Comparison of ENCODE assay signal across 20 mouse cellular contexts in the genomic region with DNA sequence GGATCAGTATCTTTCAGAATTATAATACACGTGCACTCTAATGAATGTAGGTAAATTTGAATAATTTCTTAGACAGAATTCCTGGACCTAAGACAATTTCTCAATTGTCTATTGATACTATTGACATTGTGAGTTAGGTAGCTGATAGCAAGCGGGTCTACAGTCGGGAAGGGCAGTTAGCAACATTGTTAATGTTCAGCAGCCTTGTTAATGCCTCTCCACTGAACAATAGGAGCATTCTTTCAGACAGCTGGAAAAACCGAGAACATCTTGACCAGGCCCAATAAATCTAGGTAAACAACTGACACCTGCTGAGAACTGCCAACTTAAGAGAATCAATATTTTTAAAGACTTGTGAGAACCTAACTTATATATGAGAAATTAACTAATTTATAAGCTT.
"Had no signal": no experiment of that assay in that cellular context is flagged by ENCODE, and none has a peak within 500 bp of the region (broad histone marks: within the 10 kb centered on the region; RNA-seq: fewer than 3 reads in every experiment).

No protein-coding gene starts in this region.

- H3K36me3 ChIP-seq: midbrain, embryonic 10.5 days; midbrain, embryonic 12.5 days; neural tube, embryonic 13.5 days; neural tube, embryonic 15.5 days; stomach, embryonic 15.5 days had no signal

- H3K4me1 ChIP-seq: midbrain, embryonic 10.5 days; midbrain, embryonic 12.5 days; neural tube, embryonic 13.5 days; neural tube, embryonic 15.5 days; stomach, embryonic 15.5 days had no signal

- H3K9me3 ChIP-seq: midbrain, embryonic 10.5 days; midbrain, embryonic 12.5 days; neural tube, embryonic 13.5 days; neural tube, embryonic 15.5 days; stomach, embryonic 15.5 days had no signal

- H3K9ac ChIP-seq: lung, embryonic 14.5 days; midbrain, embryonic 12.5 days; neural tube, embryonic 13.5 days; neural tube, embryonic 15.5 days; stomach, embryonic 15.5 days had no signal

- H3K4me2 ChIP-seq: lung, embryonic 14.5 days; midbrain, embryonic 12.5 days; neural tube, embryonic 13.5 days; neural tube, embryonic 15.5 days; stomach, embryonic 15.5 days had no signal

- H3K27ac ChIP-seq: midbrain, embryonic 10.5 days; midbrain, embryonic 12.5 days; neural tube, embryonic 13.5 days; neural tube, embryonic 15.5 days; stomach, embryonic 15.5 days; stomach, postnatal 0 days had no signal

- DNase-seq: lung, adult 18-20 months; lung, embryonic 14.5 days; lung, postnatal 10 days; lung, postnatal 4 days; midbrain, embryonic 14.5 days; right cerebral cortex, adult 18-20 months; right cerebral cortex, postnatal 25 days; right cerebral cortex, postnatal 4 days; spleen, adult 18-20 months; thymus, adult 2 months; thymus, postnatal 25 days; thymus, postnatal 4 days had no signal

- H3K27me3 ChIP-seq: midbrain, embryonic 12.5 days; neural tube, embryonic 13.5 days; neural tube, embryonic 15.5 days; stomach, embryonic 15.5 days had no signal

- H3K4me3 ChIP-seq: midbrain, embryonic 10.5 days; midbrain, embryonic 12.5 days; myocyte; neural tube, embryonic 13.5 days; neural tube, embryonic 15.5 days; stomach, embryonic 15.5 days had no signal

- ATAC-seq: midbrain, embryonic 16.5 days had no signal
